Mouse (Mus musculus) T-cell, adult 2 months (primary cell): Measurements from ENCODE around the gene Zfp513.

Experiments used
- DNase-seq: peaks from one replicate; pipeline ENCODE4 v3.0.0; 2022; ENCODE audit warnings: low spot score

The Zfp513 gene

GRCm38 (mm10) chr5:31164878-31165277, 37.2 kb downstream of the Zfp513 start:
- no peak for DNase-seq

- no peak for DNase-seq
These were observed 39.6 kb downstream of the Zfp513 start for GRCm38 (mm10) chr5:31162462-31162861.

GRCm38 (mm10) chr5:31154152-31154553, 48.0 kb downstream of the Zfp513 start, which contains the start of gene Mpv17:
TSS of gene Mpv17 (minus strand) at chr5:31154251.
- peak; percentile 70 for DNase-seq

- DNase-seq = no peak
These were observed 48.5 kb downstream of the Zfp513 start for GRCm38 (mm10) chr5:31153516-31154151.

- no peak for DNase-seq
These were observed 50.4 kb downstream of the Zfp513 start for GRCm38 (mm10) chr5:31151746-31152145.

GRCm38 (mm10) chr5:31149781-31150180, 52.3 kb downstream of the Zfp513 start:
- DNase-seq = no peak
